Mouse (Mus musculus): ENCODE measurements around the gene Sco1. TPM values are rescaled to one million over a fixed set of nuclear protein-coding genes. Genes with fewer than 3 reads are reported as not detected.
"Not testable (repeated sequence)": the region's sequence is repeated elsewhere in the genome, so short reads cannot be mapped to it uniquely, and the experiment has no call there.

Gene Sco1
- 10 to 100 TPM in 15 of 26 experiments, 1 to 10 TPM in 10, under 1 TPM in 1; 0.97 to 25.9 (median 11.4) TPM for total RNA-seq (2018; cell fraction: chromatin; rRNA removed)
- total RNA-seq (2018; cell fraction: cytosol; rRNA removed), result 10 to 100 TPM in 21 of 26 experiments, 1 to 10 TPM in 5; 7.3 to 59.7 (median 20.9) TPM
- total RNA-seq (2018; cell fraction: nucleus; rRNA removed), result 10 to 100 TPM in 18 of 26 experiments, 1 to 10 TPM in 8; 1.1 to 50.9 (median 21.2) TPM
- polyA plus RNA-seq (2018), result 8.3 to 14.2 TPM (median 13.6 TPM) in 3 replicates

GRCm38 (mm10) chr11:67052321-67052952 is at the start of gene Sco1, which contains the start of gene Adprm:
Gene Sco1 (plus strand): TSS chr11:67052670.
Gene Adprm (minus strand): TSS chr11:67052594.
- peak within 1 kb of the TSS; percentile 63 for H3K27ac ChIP-seq
- peak within 1 kb of the TSS; percentile 91 for H3K4me3 ChIP-seq (ENCODE audit: inconsistent target)
- peaks cover 65% of the 10 kb centered on the region for H3K79me2 ChIP-seq (ENCODE audit: inconsistent target)
- peaks cover 18% of the 10 kb centered on the region for H3K36me3 ChIP-seq (ENCODE audit: inconsistent target)
- 1% methylated on average over 47 of the region's 50 CpGs for WGBS (ENCODE audit: missing documents)

- no peak overlapping the region for H3K4me3 ChIP-seq (ENCODE audit: inconsistent target)
- H3K79me2 ChIP-seq (ENCODE audit: inconsistent target), result no peaks in the 10 kb centered on the region
- no peak overlapping the region for H3K27ac ChIP-seq
- WGBS (ENCODE audit: missing documents), result 15% methylated on average over 2 of the region's 2 CpGs
- H3K36me3 ChIP-seq (ENCODE audit: inconsistent target), result no peaks in the 10 kb centered on the region
These were observed 49.6 kb upstream of the Sco1 start for GRCm38 (mm10) chr11:67002911-67003310.

DNA sequence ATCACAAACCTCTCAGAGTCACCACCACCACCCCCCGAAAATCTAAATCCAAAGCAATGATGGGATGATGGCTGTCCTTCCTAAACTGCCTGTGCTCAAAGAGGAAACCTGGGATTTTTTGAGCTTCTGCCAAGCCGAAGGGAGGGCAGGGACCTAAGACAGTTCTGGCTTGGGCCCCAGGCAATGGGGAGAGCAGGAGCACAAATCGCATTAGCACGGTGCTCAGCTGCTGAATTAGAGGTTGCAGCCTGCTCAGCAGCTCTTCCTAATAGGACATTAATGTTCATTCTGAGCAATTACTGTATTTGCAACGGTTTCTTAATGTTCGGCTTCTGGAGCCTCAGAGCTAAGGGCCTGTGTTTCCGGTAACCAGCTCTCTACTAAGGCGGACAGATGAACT is 44.5 kb upstream of the Sco1 start:
- no peaks in the 10 kb centered on the region for H3K79me2 ChIP-seq (ENCODE audit: inconsistent target)
- H3K27ac ChIP-seq, result no peak overlapping the region
- WGBS (ENCODE audit: missing documents), result 90% methylated on average over 8 of the region's 8 CpGs
- no peak overlapping the region for H3K4me3 ChIP-seq (ENCODE audit: inconsistent target)
- no peaks in the 10 kb centered on the region for H3K36me3 ChIP-seq (ENCODE audit: inconsistent target)

DNA sequence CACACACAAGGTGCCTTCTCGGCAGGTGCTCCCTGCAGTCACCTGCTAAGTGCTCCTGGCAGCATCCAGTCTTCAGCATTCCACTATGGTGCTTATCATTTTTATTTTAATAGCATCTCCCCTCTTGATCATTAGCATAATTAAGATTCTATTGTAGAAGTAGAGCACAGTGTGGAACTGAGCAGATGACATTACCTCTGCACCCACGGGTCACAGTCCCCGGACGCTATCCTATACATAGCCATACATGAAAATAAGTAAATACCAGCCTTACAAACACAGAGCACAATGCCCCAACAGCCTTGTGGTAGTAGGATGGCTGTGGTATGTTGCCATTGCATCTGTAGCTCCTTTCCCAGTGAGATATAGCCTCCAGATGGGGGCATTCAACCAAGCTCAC is 43.9 kb upstream of the Sco1 start:
- H3K79me2 ChIP-seq (ENCODE audit: inconsistent target), result no peaks in the 10 kb centered on the region
- WGBS (ENCODE audit: missing documents), result 95% methylated on average over 4 of the region's 4 CpGs
- no peak overlapping the region for H3K27ac ChIP-seq

DNA sequence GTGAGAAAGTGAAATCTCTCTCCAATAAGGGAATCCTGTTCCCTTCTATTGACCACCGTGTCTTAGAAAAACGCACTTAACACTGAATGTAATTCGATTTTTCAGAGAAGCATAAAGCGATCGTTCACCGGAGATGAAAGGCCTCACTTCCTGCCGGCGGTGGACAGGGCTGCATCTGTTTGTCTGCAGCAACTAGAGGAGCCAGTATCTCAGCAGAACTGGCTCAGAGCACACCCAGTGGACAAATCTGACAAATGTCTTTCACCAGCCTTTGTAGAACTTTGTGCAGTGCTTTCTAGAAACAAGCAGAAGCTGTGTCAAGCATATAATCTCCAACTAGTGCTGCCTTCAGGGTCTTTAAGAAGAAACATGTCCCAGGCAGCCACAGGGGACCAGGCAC is 42.0 kb upstream of the Sco1 start:
- Histone ChIP-seq H3K27ac (no peak overlapping the region), H3K4me3 (ENCODE audit: inconsistent target) (no peak overlapping the region), H3K79me2 (ENCODE audit: inconsistent target) (no peaks in the 10 kb centered on the region), H3K36me3 (ENCODE audit: inconsistent target) (no peaks in the 10 kb centered on the region)
- WGBS (ENCODE audit: missing documents), result 4% methylated on average over 8 of the region's 8 CpGs

More for the DNA sequence above, 43.9 kb upstream of the Sco1 start:
- H3K36me3 ChIP-seq (ENCODE audit: inconsistent target), result no peaks in the 10 kb centered on the region
- H3K4me3 ChIP-seq (ENCODE audit: inconsistent target), result no peak overlapping the region

GRCm38 (mm10) chr11:67011635-67012034 is 40.8 kb upstream of the Sco1 start:
- no peak overlapping the region for H3K4me3 ChIP-seq (ENCODE audit: inconsistent target)
- no peaks in the 10 kb centered on the region for H3K36me3 ChIP-seq (ENCODE audit: inconsistent target)
- H3K79me2 ChIP-seq (ENCODE audit: inconsistent target), result no peaks in the 10 kb centered on the region
- no peak overlapping the region for H3K27ac ChIP-seq
- 64% methylated on average over 4 of the region's 4 CpGs for WGBS (ENCODE audit: missing documents)

- no peaks in the 10 kb centered on the region for H3K36me3 ChIP-seq (ENCODE audit: inconsistent target)
- WGBS (ENCODE audit: missing documents), result 11% methylated on average over 11 of the region's 12 CpGs
- H3K4me3 ChIP-seq (ENCODE audit: inconsistent target), result no peak overlapping the region
- no peaks in the 10 kb centered on the region for H3K79me2 ChIP-seq (ENCODE audit: inconsistent target)
- no peak overlapping the region for H3K27ac ChIP-seq
These were observed 34.5 kb upstream of the Sco1 start for GRCm38 (mm10) chr11:67017801-67018591.

- no peaks in the 10 kb centered on the region for H3K36me3 ChIP-seq (ENCODE audit: inconsistent target)
- H3K27ac ChIP-seq, result no peak overlapping the region
- H3K79me2 ChIP-seq (ENCODE audit: inconsistent target), result no peaks in the 10 kb centered on the region
- H3K4me3 ChIP-seq (ENCODE audit: inconsistent target), result no peak overlapping the region
- WGBS (ENCODE audit: missing documents), result 70% methylated on average over 7 of the region's 7 CpGs
These were observed 32.6 kb upstream of the Sco1 start for GRCm38 (mm10) chr11:67019711-67020475.

DNA sequence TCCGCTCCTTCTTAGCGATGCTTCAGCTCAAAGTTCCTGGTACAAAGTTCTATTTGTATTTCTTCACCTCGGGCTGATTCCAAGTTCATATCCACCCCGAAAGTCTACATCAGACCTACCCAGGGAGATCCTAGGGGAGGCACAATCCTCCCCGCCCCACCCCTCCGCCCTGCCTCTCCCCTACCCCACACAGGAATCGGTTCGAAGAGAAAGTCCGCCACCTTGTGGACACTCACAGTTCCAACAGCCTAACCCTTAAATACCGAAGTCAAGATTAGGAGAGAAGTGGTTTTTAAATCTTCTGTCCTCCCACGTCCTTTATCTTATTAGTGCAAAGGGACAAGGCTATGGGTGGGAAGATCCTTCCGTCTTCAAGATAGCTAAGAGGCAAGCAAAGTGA is 31.5 kb upstream of the Sco1 start:
- Histone ChIP-seq H3K27ac (no peak overlapping the region), H3K79me2 (ENCODE audit: inconsistent target) (no peaks in the 10 kb centered on the region), H3K36me3 (ENCODE audit: inconsistent target) (no peaks in the 10 kb centered on the region), H3K4me3 (ENCODE audit: inconsistent target) (no peak overlapping the region)
- WGBS (ENCODE audit: missing documents), result 9% methylated on average over 12 of the region's 12 CpGs

DNA sequence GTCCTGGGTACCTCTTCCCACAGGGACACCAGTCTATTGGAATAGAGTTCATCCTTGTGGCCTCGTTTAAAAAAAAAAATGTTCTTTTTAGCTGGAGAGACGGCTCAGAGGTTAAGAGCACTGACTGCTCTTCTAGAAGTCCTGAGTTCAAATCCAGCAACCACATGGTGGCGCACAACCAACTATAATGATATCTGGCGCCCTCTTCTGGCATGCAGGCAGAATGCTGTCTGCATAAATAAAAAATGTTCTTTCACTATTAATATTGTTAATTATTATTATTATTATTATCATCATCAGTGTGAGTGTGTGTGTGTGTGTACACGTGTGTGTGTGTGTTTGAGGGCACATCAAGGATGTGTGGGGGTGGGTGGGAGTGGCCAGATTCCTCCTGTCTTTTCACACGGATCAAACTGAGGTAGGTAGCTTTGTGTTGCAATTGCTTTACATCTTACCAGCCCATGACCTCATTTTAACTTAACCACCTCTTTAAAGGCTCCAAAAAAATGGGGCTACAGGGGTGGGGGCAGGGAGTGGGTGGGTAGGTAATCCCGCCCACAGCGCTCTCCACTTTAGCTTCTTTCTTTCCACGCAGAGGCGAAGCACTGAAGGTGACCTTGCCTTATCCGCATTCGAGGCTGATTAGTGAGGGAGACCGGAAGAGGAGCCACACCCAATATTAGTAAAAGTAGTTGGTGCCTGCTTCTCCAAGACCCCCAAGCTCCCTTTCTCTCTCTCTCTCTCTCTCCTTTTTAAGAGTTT is 29.9 kb upstream of the Sco1 start:
- Histone ChIP-seq H3K4me3 (ENCODE audit: inconsistent target) (no peak overlapping the region), H3K79me2 (ENCODE audit: inconsistent target) (no peaks in the 10 kb centered on the region), H3K27ac (no peak overlapping the region), H3K36me3 (ENCODE audit: inconsistent target) (no peaks in the 10 kb centered on the region)
- 85% methylated on average over 13 of the region's 13 CpGs for WGBS (ENCODE audit: missing documents)

GRCm38 (mm10) chr11:67023191-67023590 is 29.3 kb upstream of the Sco1 start:
- H3K36me3 ChIP-seq (ENCODE audit: inconsistent target); H3K27ac ChIP-seq; H3K4me3 ChIP-seq (ENCODE audit: inconsistent target); H3K79me2 ChIP-seq (ENCODE audit: inconsistent target): not testable (repeated sequence)
- WGBS (ENCODE audit: missing documents), result 45% methylated on average over 1 of the region's 1 CpGs

DNA sequence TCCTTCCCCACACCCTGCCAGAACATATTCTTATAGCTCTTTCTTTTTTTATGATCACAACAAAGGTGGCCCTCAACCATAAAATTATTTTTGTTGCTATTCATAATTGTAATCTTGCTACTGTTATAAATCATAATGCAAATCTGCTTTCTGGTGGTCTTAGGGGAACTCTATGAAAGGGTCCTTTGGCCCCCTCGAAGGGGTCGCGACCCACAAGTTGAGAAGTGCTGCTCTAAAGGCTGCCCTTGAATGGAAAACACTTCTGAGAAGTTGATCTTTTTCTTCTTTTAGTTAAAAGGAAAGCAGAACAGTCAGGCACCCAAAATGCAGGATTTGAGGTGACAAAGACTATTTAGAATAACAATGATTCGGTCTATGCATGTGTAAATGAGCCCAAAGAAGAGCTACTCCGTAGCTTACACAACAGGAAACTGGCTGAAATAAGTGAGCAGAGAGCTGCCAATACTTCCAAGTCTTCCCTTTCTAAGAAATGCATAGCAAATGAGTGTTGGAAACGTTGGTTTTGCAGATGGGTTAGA is 28.6 kb upstream of the Sco1 start:
- Histone ChIP-seq H3K79me2 (ENCODE audit: inconsistent target) (no peaks in the 10 kb centered on the region), H3K27ac (no peak overlapping the region), H3K36me3 (ENCODE audit: inconsistent target) (no peaks in the 10 kb centered on the region), H3K4me3 (ENCODE audit: inconsistent target) (no peak overlapping the region)
- WGBS (ENCODE audit: missing documents), result 56% methylated on average over 5 of the region's 6 CpGs

DNA sequence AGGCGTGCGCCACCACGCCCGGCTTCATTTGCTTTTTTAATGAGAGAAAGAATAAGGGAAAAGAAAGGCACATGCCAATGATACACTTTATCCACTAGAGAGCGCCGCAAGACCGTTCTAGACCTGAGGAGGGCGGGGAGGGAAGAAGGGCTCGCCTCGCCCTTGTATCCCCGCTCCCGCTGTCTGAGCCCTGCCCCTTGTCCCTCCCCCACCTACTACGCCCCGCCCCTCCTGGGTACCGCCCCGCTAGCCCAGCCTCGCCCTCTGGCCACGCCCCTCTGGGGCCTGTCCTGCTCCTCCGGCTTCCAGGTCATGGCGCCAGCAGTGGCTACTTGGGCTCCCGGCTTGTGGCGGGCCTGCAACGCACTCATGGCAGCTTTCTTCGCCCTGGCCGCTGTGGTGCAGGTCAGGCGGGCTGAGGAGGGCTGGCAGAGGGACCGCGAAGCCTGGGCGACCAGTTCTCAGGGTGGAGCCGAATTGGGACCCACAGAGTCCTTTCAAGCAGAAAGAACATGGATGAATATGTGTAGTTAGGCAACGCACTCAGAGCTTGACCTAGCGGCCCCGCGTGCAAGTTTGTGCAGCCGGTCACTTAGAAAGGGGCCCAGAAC is 27.5 kb upstream of the Sco1 start, which contains the start of gene Tmem220:
Tmem220 (plus strand) TSS at position 288 of the 611 bp plus-strand sequence.
- WGBS (ENCODE audit: missing documents), result 3% methylated on average over 30 of the region's 35 CpGs
- H3K79me2 ChIP-seq (ENCODE audit: inconsistent target), result no peaks in the 10 kb centered on the region
- no peaks in the 10 kb centered on the region for H3K36me3 ChIP-seq (ENCODE audit: inconsistent target)
- peak within 1 kb of the TSS; percentile 36 for H3K4me3 ChIP-seq (ENCODE audit: inconsistent target)
- no peak within 1 kb of the TSS for H3K27ac ChIP-seq

Data from macrophage (primary cell).